Mouse (Mus musculus): ENCODE results near the gene Tpsab1. TPM values are rescaled to one million over a fixed set of nuclear protein-coding genes. Genes with fewer than 3 reads are reported as not detected.

The Tpsab1 gene
- total and polyA plus RNA-seq, 3 experiments: not detected

DNA sequence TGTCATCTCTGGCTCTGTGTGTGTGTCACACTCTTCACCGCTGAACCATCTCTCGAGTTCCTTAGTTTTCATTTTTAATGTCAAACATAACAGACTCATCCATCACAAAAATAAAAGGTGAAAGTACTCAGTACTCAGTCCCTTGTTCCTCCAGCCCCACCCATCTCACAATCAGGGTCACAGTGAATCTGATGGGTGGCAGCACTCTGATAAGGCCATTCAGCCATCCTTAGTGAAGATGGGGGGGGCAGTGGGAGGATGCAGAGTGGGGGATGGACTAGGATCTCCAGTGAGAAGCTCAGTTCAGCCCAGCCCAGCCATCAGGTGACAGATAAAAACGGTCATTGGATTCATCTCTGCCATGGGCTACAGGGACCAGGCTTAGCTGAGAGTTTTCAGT, 23.6 kb upstream of the Tpsab1 start, which contains the start of gene Tpsg1:
TSS of gene Tpsg1 (plus strand) at position 301 of the 400 bp plus-strand sequence.
- Histone ChIP-seq H3K27me3 (ENCODE audit: control insufficient read depth in 1 of 2, insufficient read depth in 2 of 2, low read length in 2 of 2) (peaks cover 0 to 2% of the 10 kb centered on the region in 2 experiments; a peak in 2 of 4 replicates), H3K4me1 (ENCODE audit: control insufficient read depth in 1 of 2, insufficient read depth in 2 of 2, low read length in 2 of 2) (no peaks in the 10 kb centered on the region), H3K36me3 (ENCODE audit: control insufficient read depth in 1 of 2, insufficient read depth in 2 of 2, low read length in 2 of 2) (no peaks in the 10 kb centered on the region), H3K4me3 (ENCODE audit: control insufficient read depth in 1 of 2, insufficient read depth in 1 of 2, low read depth in 2 of 2, low read length in 2 of 2) (no peak within 1 kb of the TSS), H3K9ac (ENCODE audit: control insufficient read depth, low read depth, low read length, poor library complexity, severe bottlenecking) (no peak within 1 kb of the TSS), H3K27ac (ENCODE audit: control insufficient read depth, low read depth, low read length) (no peak within 1 kb of the TSS), H3K9me3 (replicated peaks; ENCODE audit: insufficient read depth, low read length) (no peaks in the 10 kb centered on the region), H3K79me2 (ENCODE audit: control insufficient read depth, insufficient read depth, low read length, poor library complexity) (no peaks in the 10 kb centered on the region)
- DNase-seq (ENCODE audit: low read depth, low spot score): no peak
- no peak for TF ChIP-seq ZNF384 (IDR thresholded peaks at IDR 0.05; ENCODE audit: low read depth, low read length)
- no peak for TF ChIP-seq E2F4 (IDR thresholded peaks at IDR 0.05; ENCODE audit: borderline replicate concordance, low read depth, low read length)
- TF ChIP-seq SMC3 (IDR thresholded peaks at IDR 0.05; ENCODE audit: low read depth, low read length): no peak
- no peak for TF ChIP-seq GABPA (IDR thresholded peaks at IDR 0.05; ENCODE audit: low read depth, low read length)
- TF ChIP-seq MEF2A (IDR thresholded peaks at IDR 0.05; ENCODE audit: extremely low read depth, insufficient replicate concordance, low read depth, low read length, poor library complexity, severe bottlenecking): no peak

DNA sequence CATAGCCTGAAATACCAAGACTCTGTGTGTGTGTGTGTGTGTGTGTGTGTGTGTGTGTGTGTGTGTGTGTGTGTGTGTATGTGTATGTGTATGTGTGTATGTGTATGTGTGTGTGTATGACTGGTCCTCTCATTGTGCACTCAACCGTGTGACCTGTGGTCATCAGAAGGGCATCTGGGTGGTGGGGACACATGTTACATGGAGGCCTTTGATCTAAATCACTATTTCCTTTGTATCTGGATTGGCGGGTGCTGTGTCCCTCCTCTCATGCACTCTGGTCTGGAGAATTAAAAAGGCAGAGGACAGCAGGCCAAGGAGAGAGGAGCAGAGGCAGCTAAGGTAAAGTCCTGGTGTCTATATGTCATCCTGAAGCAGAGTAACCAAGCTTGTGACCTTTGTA, 20.6 kb upstream of the Tpsab1 start, which contains the start of gene Tpsb2:
TSS of gene Tpsb2 (plus strand) at position 301 of the 400 bp plus-strand sequence.
- H3K27me3 ChIP-seq (ENCODE audit: control insufficient read depth in 1 of 2, insufficient read depth in 2 of 2, low read length in 2 of 2): peaks cover 0 to 2% of the 10 kb centered on the region in 2 experiments; a peak in 3 of 4 replicates
- H3K4me3 ChIP-seq (ENCODE audit: control insufficient read depth in 1 of 2, insufficient read depth in 1 of 2, low read depth in 2 of 2, low read length in 2 of 2): no peak within 1 kb of the TSS
- H3K9ac ChIP-seq (ENCODE audit: control insufficient read depth, low read depth, low read length, poor library complexity, severe bottlenecking): no peak within 1 kb of the TSS
- no peak for DNase-seq (ENCODE audit: low read depth, low spot score)
- no peaks in the 10 kb centered on the region for H3K36me3 ChIP-seq (ENCODE audit: control insufficient read depth in 1 of 2, insufficient read depth in 2 of 2, low read length in 2 of 2)
- H3K27ac ChIP-seq (ENCODE audit: control insufficient read depth, low read depth, low read length): no peak within 1 kb of the TSS
- no peaks in the 10 kb centered on the region for H3K79me2 ChIP-seq (ENCODE audit: control insufficient read depth, insufficient read depth, low read length, poor library complexity)
- H3K4me1 ChIP-seq (ENCODE audit: control insufficient read depth in 1 of 2, insufficient read depth in 2 of 2, low read length in 2 of 2): no peaks in the 10 kb centered on the region
- no peaks in the 10 kb centered on the region for H3K9me3 ChIP-seq (replicated peaks; ENCODE audit: insufficient read depth, low read length)
- no peak for TF ChIP-seq MAX (IDR thresholded peaks at IDR 0.05; ENCODE audit: low read length)
- TF ChIP-seq HCFC1 (IDR thresholded peaks at IDR 0.05; ENCODE audit: low read depth, low read length): no peak
- TF ChIP-seq EP300 (IDR thresholded peaks at IDR 0.05; ENCODE audit: low read depth in 1 of 2, low read length in 2 of 2): no peak
- TF ChIP-seq MAFK (IDR thresholded peaks at IDR 0.05; ENCODE audit: borderline replicate concordance, low read depth, low read length): no peak
- no peak for TF ChIP-seq RCOR1 (IDR thresholded peaks at IDR 0.05; ENCODE audit: low read depth, low read length)
- TF ChIP-seq ZMIZ1 (IDR thresholded peaks at IDR 0.05; ENCODE audit: low read depth, low read length): no peak
- no peak for TF ChIP-seq JUND (IDR thresholded peaks at IDR 0.05; ENCODE audit: low read depth, low read length)
- no peak for TF ChIP-seq NRF1 (IDR thresholded peaks at IDR 0.05; ENCODE audit: insufficient read depth, low read depth, low read length, poor library complexity, severe bottlenecking)
- TF ChIP-seq MAZ (IDR thresholded peaks at IDR 0.05; ENCODE audit: low read depth, low read length): no peak
- TF ChIP-seq ETS1 (IDR thresholded peaks at IDR 0.05; ENCODE audit: low read depth, low read length): no peak
